Mouse (Mus musculus): ENCODE results near the gene Usp48.

Gene Usp48

GRCm38 (mm10) chr4:137661547-137661946 is 68.0 kb downstream of the Usp48 start:
- DNase-seq (ENCODE audit: low spot score) = no peak

- no peak for DNase-seq (ENCODE audit: low spot score)
Observed at GRCm38 (mm10) chr4:137663491-137663890, 69.9 kb downstream of the Usp48 start.

- DNase-seq (ENCODE audit: low spot score) = peak; percentile 68
Observed at GRCm38 (mm10) chr4:137664433-137664979, 71.0 kb downstream of the Usp48 start, which contains the start of gene Rap1gap. Rap1gap (plus strand) TSS chr4:137664726.

- DNase-seq (ENCODE audit: low spot score) = no peak
Observed at GRCm38 (mm10) chr4:137664980-137665675, 71.6 kb downstream of the Usp48 start.

- no peak for DNase-seq (ENCODE audit: low spot score)
Observed at GRCm38 (mm10) chr4:137665791-137666190, 72.2 kb downstream of the Usp48 start.

- no peak for DNase-seq (ENCODE audit: low spot score)
Observed at GRCm38 (mm10) chr4:137666283-137666957, 72.9 kb downstream of the Usp48 start.

- DNase-seq (ENCODE audit: low spot score) = no peak
Observed at GRCm38 (mm10) chr4:137666958-137667345, 73.4 kb downstream of the Usp48 start.

GRCm38 (mm10) chr4:137667747-137668146 is 74.2 kb downstream of the Usp48 start:
- DNase-seq (ENCODE audit: low spot score) = no peak

- no peak for DNase-seq (ENCODE audit: low spot score)
Observed at GRCm38 (mm10) chr4:137671711-137672500, 78.4 kb downstream of the Usp48 start.

- DNase-seq (ENCODE audit: low spot score) = no peak
Observed at GRCm38 (mm10) chr4:137675566-137675965, 82.0 kb downstream of the Usp48 start.

- peak; percentile 81 for DNase-seq (ENCODE audit: low spot score)
Observed at GRCm38 (mm10) chr4:137676057-137676456, 82.5 kb downstream of the Usp48 start.

GRCm38 (mm10) chr4:137676700-137677484 is 83.3 kb downstream of the Usp48 start:
- DNase-seq (ENCODE audit: low spot score) = no peak

GRCm38 (mm10) chr4:137677906-137678305 is 84.4 kb downstream of the Usp48 start:
- DNase-seq (ENCODE audit: low spot score) = no peak

- no peak for DNase-seq (ENCODE audit: low spot score)
Observed at GRCm38 (mm10) chr4:137678568-137678967, 85.0 kb downstream of the Usp48 start.

GRCm38 (mm10) chr4:137679979-137680550 is 86.5 kb downstream of the Usp48 start:
- no peak for DNase-seq (ENCODE audit: low spot score)

- no peak for DNase-seq (ENCODE audit: low spot score)
Observed at GRCm38 (mm10) chr4:137680721-137681120, 87.2 kb downstream of the Usp48 start.

- peak; percentile 83 for DNase-seq (ENCODE audit: low spot score)
Observed at GRCm38 (mm10) chr4:137681408-137682104, 88.0 kb downstream of the Usp48 start.

- DNase-seq (ENCODE audit: low spot score) = no peak
Observed at GRCm38 (mm10) chr4:137682961-137683453, 89.5 kb downstream of the Usp48 start.

GRCm38 (mm10) chr4:137684830-137685343 is 91.3 kb downstream of the Usp48 start:
- no peak for DNase-seq (ENCODE audit: low spot score)

GRCm38 (mm10) chr4:137686303-137686702 is 92.7 kb downstream of the Usp48 start:
- DNase-seq (ENCODE audit: low spot score) = no peak
